Mouse (Mus musculus) kidney, embryonic 16.5 days (tissue): ENCODE measurements around the gene Nphp4. TPM values are rescaled to one million over a fixed set of nuclear protein-coding genes. Genes with fewer than 3 reads are reported as not detected.

Source experiments
- polyA plus RNA-seq: library from polyadenylated mRNA; unstranded; fragments of >200 nt; fragmentation: Nextera tagmentation; extraction: Ambion mirVana; gene quantifications from 2 replicates; pipeline ENCODE4 v1.2.1, GENCODE M21; 2015

Nphp4 gene
- polyA plus RNA-seq, 1 experiment from 2014 or later = 5.2 TPM

Other genes with a start within 250 kb of the Nphp4 start
- 5.3 and 6.2 TPM in 2 replicates for gene Gpr153, start 202.5 kb upstream of the Nphp4 start, polyA plus RNA-seq
- not detected in 2 replicates for gene Hes3, start 185.0 kb upstream of the Nphp4 start, polyA plus RNA-seq
- 32.0 and 32.6 TPM in 2 replicates for gene Icmt, start 179.5 kb upstream of the Nphp4 start, polyA plus RNA-seq
- 1.2 and 1.6 TPM in 2 replicates for gene Rnf207, start 157.7 kb upstream of the Nphp4 start, polyA plus RNA-seq
- 295 and 333 TPM in 2 replicates for gene Rpl22, start 151.0 kb upstream of the Nphp4 start, polyA plus RNA-seq
- gene Chd5, start 138.1 kb upstream of the Nphp4 start, polyA plus RNA-seq = 0.12 and 0.35 TPM in 2 replicates
- gene Kcnab2, start 1.2 kb downstream of the Nphp4 start, polyA plus RNA-seq = 5.9 and 6.6 TPM in 2 replicates